ENCODE assay signal across 11 mouse cellular contexts in genomic region chr2:69629215-69629614, GRCm38 (mm10). TPM values are rescaled to one million over a fixed set of nuclear protein-coding genes. Genes with fewer than 3 reads are reported as not detected.
DNase-seq lines count a peak whose midpoint lies in the region; ATAC-seq and TF ChIP-seq lines count a peak whose summit lies in the region.
"Had no signal": no experiment of that assay in that cellular context is flagged by ENCODE, and none has a peak within 500 bp of the region (broad histone marks: within the 10 kb centered on the region; RNA-seq: fewer than 3 reads in every experiment).

No protein-coding gene starts in this region.

- 0 out of 2 replicates have a peak overlapping the region, but pooled peaks have one; percentile 17 for H3K4me2 ChIP-seq in hindbrain, embryonic 13.5 days
- H3K4me2 ChIP-seq in hindbrain, embryonic 11.5 days (replicated peaks; ENCODE audit: low read depth, low read length), result no peak overlapping the region
- no peak overlapping the region; the same call in 1 of the 2 replicates for H3K4me2 ChIP-seq in neural tube, embryonic 11.5 days (ENCODE audit: low read depth)
- H3K4me2 ChIP-seq in stomach, embryonic 15.5 days, result peak overlapping the region; percentile 6
- no peak overlapping the region for H3K4me2 ChIP-seq in midbrain, postnatal 0 days (ENCODE audit: low read depth, low read length, poor library complexity, severe bottlenecking)
- H3K4me2 ChIP-seq: embryonic facial prominence, embryonic 12.5 days had no signal

- H3K4me1 ChIP-seq in hindbrain, embryonic 13.5 days (replicated peaks), result peaks cover 5% of the 10 kb centered on the region; the same call in 1 of the 2 replicates
- no peaks in the 10 kb centered on the region for H3K4me1 ChIP-seq in hindbrain, embryonic 11.5 days (replicated peaks; ENCODE audit: control insufficient read depth, insufficient read depth, low read length)
- H3K4me1 ChIP-seq in neural tube, embryonic 11.5 days (ENCODE audit: control insufficient read depth, insufficient read depth, low read length), result 0 out of 2 replicates have a peak, but pooled peaks cover 3% of the 10 kb centered on the region
- H3K4me1 ChIP-seq in stomach, embryonic 15.5 days, result no peaks in the 10 kb centered on the region
- H3K4me1 ChIP-seq in midbrain, postnatal 0 days (ENCODE audit: insufficient read depth, low read length), result no peaks in the 10 kb centered on the region
- H3K4me1 ChIP-seq: embryonic facial prominence, embryonic 12.5 days had no signal

- no peak for DNase-seq in hindbrain, embryonic 11.5 days (ENCODE audit: low spot score)
- peak; percentile 16 for DNase-seq in neural tube, embryonic 11.5 days (ENCODE audit: low spot score)
- DNase-seq in neural tube, embryonic 10.5 days (ENCODE audit: extremely low spot score, low spot score), result no peak
- DNase-seq in fat pad, adult 2 months (ENCODE audit: extremely low read depth, low read depth, low spot score), result peak; percentile 87
- no peak for DNase-seq in midbrain, postnatal 0 days (ENCODE audit: low spot score)
- DNase-seq: right cerebral cortex, adult 18-20 months; thymus, postnatal 25 days had no signal

- WGBS in hindbrain, embryonic 13.5 days, result 68% methylated on average over 17 of the region's 17 CpGs
- 78% methylated on average over 17 of the region's 17 CpGs for WGBS in hindbrain, embryonic 11.5 days
- WGBS in neural tube, embryonic 11.5 days, result 41% methylated on average over 17 of the region's 17 CpGs
- 59% methylated on average over 17 of the region's 17 CpGs for WGBS in stomach, embryonic 15.5 days
- WGBS in midbrain, postnatal 0 days, result 82% methylated on average over 17 of the region's 17 CpGs

- no peaks in the 10 kb centered on the region for H3K9me3 ChIP-seq in hindbrain, embryonic 13.5 days
- no peaks in the 10 kb centered on the region for H3K9me3 ChIP-seq in hindbrain, embryonic 11.5 days (ENCODE audit: control insufficient read depth, low read length)
- no peaks in the 10 kb centered on the region for H3K9me3 ChIP-seq in neural tube, embryonic 11.5 days (ENCODE audit: control insufficient read depth, low read length)
- no peaks in the 10 kb centered on the region for H3K9me3 ChIP-seq in stomach, embryonic 15.5 days
- no peaks in the 10 kb centered on the region for H3K9me3 ChIP-seq in midbrain, postnatal 0 days (ENCODE audit: low read length)
- H3K9me3 ChIP-seq: embryonic facial prominence, embryonic 12.5 days had no signal

- no peaks in the 10 kb centered on the region for H3K27me3 ChIP-seq in hindbrain, embryonic 13.5 days
- no peaks in the 10 kb centered on the region for H3K27me3 ChIP-seq in hindbrain, embryonic 11.5 days (ENCODE audit: control insufficient read depth, insufficient read depth, low read length)
- H3K27me3 ChIP-seq in neural tube, embryonic 11.5 days (ENCODE audit: control insufficient read depth, insufficient read depth, low read length), result no peaks in the 10 kb centered on the region
- H3K27me3 ChIP-seq in stomach, embryonic 15.5 days (replicated peaks), result no peaks in the 10 kb centered on the region
- H3K27me3 ChIP-seq in midbrain, postnatal 0 days (ENCODE audit: insufficient read depth, low read length), result no peaks in the 10 kb centered on the region
- H3K27me3 ChIP-seq: embryonic facial prominence, embryonic 12.5 days had no signal

- no peak overlapping the region for H3K27ac ChIP-seq in hindbrain, embryonic 13.5 days
- H3K27ac ChIP-seq in hindbrain, embryonic 11.5 days (ENCODE audit: low read depth, low read length), result no peak overlapping the region
- no peak overlapping the region for H3K27ac ChIP-seq in neural tube, embryonic 11.5 days (ENCODE audit: low read depth, low read length)
- no peak overlapping the region for H3K27ac ChIP-seq in stomach, embryonic 15.5 days
- H3K27ac ChIP-seq in midbrain, postnatal 0 days (ENCODE audit: low read depth, low read length), result no peak overlapping the region
- H3K27ac ChIP-seq: embryonic facial prominence, embryonic 12.5 days; macrophage had no signal

- H3K36me3 ChIP-seq in hindbrain, embryonic 13.5 days, result no peaks in the 10 kb centered on the region
- H3K36me3 ChIP-seq in hindbrain, embryonic 11.5 days (ENCODE audit: control insufficient read depth, insufficient read depth, low read length), result no peaks in the 10 kb centered on the region
- H3K36me3 ChIP-seq in neural tube, embryonic 11.5 days (ENCODE audit: control insufficient read depth, insufficient read depth, low read length), result no peaks in the 10 kb centered on the region
- H3K36me3 ChIP-seq in stomach, embryonic 15.5 days, result no peaks in the 10 kb centered on the region
- H3K36me3 ChIP-seq in midbrain, postnatal 0 days (ENCODE audit: insufficient read depth, low read length), result no peaks in the 10 kb centered on the region
- H3K36me3 ChIP-seq: embryonic facial prominence, embryonic 12.5 days had no signal

- TF ChIP-seq CTCF in midbrain, postnatal 0 days (IDR thresholded peaks at IDR 0.05), result no peak

- H3K4me3 ChIP-seq in hindbrain, embryonic 13.5 days, result no peak overlapping the region
- no peak overlapping the region for H3K4me3 ChIP-seq in hindbrain, embryonic 11.5 days (ENCODE audit: low read depth, low read length)
- no peak overlapping the region for H3K4me3 ChIP-seq in neural tube, embryonic 11.5 days (ENCODE audit: low read depth, low read length)
- no peak overlapping the region for H3K4me3 ChIP-seq in stomach, embryonic 15.5 days (replicated peaks)
- no peak overlapping the region for H3K4me3 ChIP-seq in midbrain, postnatal 0 days (ENCODE audit: low read depth, low read length)
- H3K4me3 ChIP-seq: embryonic facial prominence, embryonic 12.5 days had no signal

- H3K9ac ChIP-seq in hindbrain, embryonic 13.5 days, result no peak overlapping the region
- H3K9ac ChIP-seq in hindbrain, embryonic 11.5 days (ENCODE audit: low read depth, low read length), result no peak overlapping the region
- H3K9ac ChIP-seq in neural tube, embryonic 11.5 days (ENCODE audit: low read length), result 0 out of 2 replicates have a peak overlapping the region, but pooled peaks have one; percentile 22
- no peak overlapping the region for H3K9ac ChIP-seq in stomach, embryonic 15.5 days
- H3K9ac ChIP-seq in midbrain, postnatal 0 days (replicated peaks; ENCODE audit: low read length, poor library complexity, severe bottlenecking), result no peak overlapping the region
- H3K9ac ChIP-seq: embryonic facial prominence, embryonic 12.5 days had no signal

- ATAC-seq in hindbrain, embryonic 13.5 days (ENCODE audit: low FRiP score), result no peak
- ATAC-seq in hindbrain, embryonic 11.5 days (ENCODE audit: low FRiP score), result no peak
- peak; percentile 85 for ATAC-seq in neural tube, embryonic 11.5 days (ENCODE audit: insufficient read depth, low FRiP score, low TSS enrichment)
- no peak for ATAC-seq in stomach, embryonic 15.5 days (ENCODE audit: insufficient read depth, low FRiP score, low read depth)
- no peak for ATAC-seq in midbrain, postnatal 0 days (ENCODE audit: low FRiP score)

RNA-seq across cellular contexts. Expression of gene Bbs5, which starts 17.8 kb away (rescaled TPM):
- 23.5 and 28.1 TPM in 2 replicates for polyA plus RNA-seq in hindbrain, embryonic 13.5 days (2015; fragmentation: Nextera tagmentation; extraction: Ambion mirVana)
- 20.2 and 21.9 TPM in 2 replicates for polyA plus RNA-seq in hindbrain, embryonic 11.5 days (2014; fragmentation: Nextera tagmentation; extraction: Ambion mirVana)
- 15.6 and 21.0 TPM in 2 replicates for polyA plus RNA-seq in neural tube, embryonic 11.5 days (2014; fragmentation: Nextera tagmentation; extraction: Ambion mirVana)
- polyA plus RNA-seq in stomach, embryonic 15.5 days (2015; fragmentation: Nextera tagmentation; extraction: Ambion mirVana), result 12.5 and 16.0 TPM in 2 replicates
- total RNA-seq in midbrain, postnatal 0 days (2014; rRNA removed), result 17.2 and 25.3 TPM in 2 replicates
- polyA plus RNA-seq in midbrain, postnatal 0 days (2015; fragmentation: Nextera tagmentation; extraction: Ambion mirVana), result 27.3 and 28.4 TPM in 2 replicates

RNA-seq across cellular contexts. Expression of gene Klhl41, which starts 40.7 kb away (rescaled TPM):
- polyA plus RNA-seq in hindbrain, embryonic 13.5 days (2015; fragmentation: Nextera tagmentation; extraction: Ambion mirVana), result 0.36 and 0.48 TPM in 2 replicates
- 0.82 and 2.0 TPM in 2 replicates for polyA plus RNA-seq in hindbrain, embryonic 11.5 days (2014; fragmentation: Nextera tagmentation; extraction: Ambion mirVana)
- 3.3 and 5.4 TPM in 2 replicates for polyA plus RNA-seq in neural tube, embryonic 11.5 days (2014; fragmentation: Nextera tagmentation; extraction: Ambion mirVana)
- polyA plus RNA-seq in stomach, embryonic 15.5 days (2015; fragmentation: Nextera tagmentation; extraction: Ambion mirVana), result 0.24 and 0.86 TPM in 2 replicates
- total RNA-seq in midbrain, postnatal 0 days (2014; rRNA removed), result not detected in 2 replicates
- polyA plus RNA-seq in midbrain, postnatal 0 days (2015; fragmentation: Nextera tagmentation; extraction: Ambion mirVana), result 0.11 TPM in 1 of 2 replicates, not detected in the other
- polyA plus RNA-seq: macrophage had no signal

RNA-seq across cellular contexts. Expression of gene Lrp2, which starts 43.4 kb away (rescaled TPM):
- 0.98 and 1.3 TPM in 2 replicates for polyA plus RNA-seq in hindbrain, embryonic 13.5 days (2015; fragmentation: Nextera tagmentation; extraction: Ambion mirVana)
- polyA plus RNA-seq in hindbrain, embryonic 11.5 days (2014; fragmentation: Nextera tagmentation; extraction: Ambion mirVana), result 2.7 and 2.9 TPM in 2 replicates
- polyA plus RNA-seq in neural tube, embryonic 11.5 days (2014; fragmentation: Nextera tagmentation; extraction: Ambion mirVana), result 1.5 and 1.6 TPM in 2 replicates
- 0.78 and 1.1 TPM in 2 replicates for polyA plus RNA-seq in stomach, embryonic 15.5 days (2015; fragmentation: Nextera tagmentation; extraction: Ambion mirVana)
- 2.3 and 2.9 TPM in 2 replicates for total RNA-seq in midbrain, postnatal 0 days (2014; rRNA removed)
- 0.22 and 0.31 TPM in 2 replicates for polyA plus RNA-seq in midbrain, postnatal 0 days (2015; fragmentation: Nextera tagmentation; extraction: Ambion mirVana)
- polyA plus RNA-seq: macrophage had no signal

Comparison
In these comparisons a context has a peak if more than half of its experiments do, and no peak if none do; other contexts are left out.
1. H3K4me2 ChIP-seq: peak in hindbrain, embryonic 13.5 days (single experiment) and stomach, embryonic 15.5 days (single experiment); none in hindbrain, embryonic 11.5 days (single experiment), neural tube, embryonic 11.5 days (single experiment) and midbrain, postnatal 0 days (single experiment).
2. DNase-seq: peak in neural tube, embryonic 11.5 days (single experiment) and fat pad, adult 2 months (single experiment); none in hindbrain, embryonic 11.5 days (single experiment), neural tube, embryonic 10.5 days (single experiment) and midbrain, postnatal 0 days (single experiment).